Mouse (Mus musculus): ENCODE results near the gene Lhb. TPM values are rescaled to one million over a fixed set of nuclear protein-coding genes. Genes with fewer than 3 reads are reported as not detected.
"Not testable (repeated sequence)": the region's sequence is repeated elsewhere in the genome, so short reads cannot be mapped to it uniquely, and the experiment has no call there.

Gene Lhb
- polyA plus RNA-seq, 1 experiment from 2014 or later = 0.52 TPM

DNA sequence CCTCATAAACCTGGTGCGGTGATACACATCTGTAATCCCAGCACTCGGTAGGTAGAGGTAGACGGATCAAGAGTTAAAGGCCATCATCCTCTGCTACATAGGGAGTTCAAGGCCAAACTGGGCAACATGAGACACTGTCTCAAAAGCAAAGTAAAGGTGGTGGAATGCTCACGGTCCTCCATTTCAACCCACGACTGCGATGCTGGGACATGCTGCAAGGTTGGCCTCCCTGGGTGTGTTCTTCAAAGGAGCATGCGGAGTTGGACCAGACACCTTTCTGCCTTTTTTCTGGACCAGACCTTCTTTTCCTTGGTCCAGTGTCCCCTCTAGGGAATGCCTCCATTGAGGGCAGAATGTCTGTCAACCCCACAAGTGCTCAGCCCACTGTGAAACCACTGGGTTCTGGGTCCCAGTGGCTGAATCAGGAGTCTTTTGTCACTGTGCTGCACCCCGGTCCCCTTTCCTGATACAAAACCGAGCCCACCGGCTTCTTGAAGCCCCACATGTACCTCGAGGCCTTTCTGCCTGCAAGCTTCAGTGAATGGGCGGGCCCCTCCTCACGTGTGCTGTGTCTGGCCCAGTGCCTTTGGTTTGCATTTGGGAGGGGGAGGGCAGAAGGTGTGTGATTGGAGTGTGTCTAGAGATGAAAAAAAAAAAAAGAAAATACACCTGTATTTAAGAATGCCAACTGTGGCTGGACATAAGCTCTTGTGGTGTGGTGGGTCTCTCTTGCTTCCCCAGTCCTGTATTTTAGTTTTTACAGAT, 35.5 kb downstream of the Lhb start:
- Histone ChIP-seq H3K9me3 (ENCODE audit: control insufficient read depth, low read depth, low read length) (no peaks in the 10 kb centered on the region), H3K36me3 (ENCODE audit: control insufficient read depth, insufficient read depth, low read length) (peaks cover 31% of the 10 kb centered on the region), H3K4me2 (replicated peaks; ENCODE audit: low read depth, low read length) (no peak overlapping the region; the same call in 1 of the 2 replicates), H3K27ac (ENCODE audit: low read length) (no peak overlapping the region; the same call in 1 of the 2 replicates), H3K4me3 (ENCODE audit: low read depth, low read length) (no peak overlapping the region), H3K27me3 (ENCODE audit: control insufficient read depth, insufficient read depth, low read length) (no peaks in the 10 kb centered on the region), H3K9ac (replicated peaks; ENCODE audit: low read depth, low read length) (no peak overlapping the region), H3K4me1 (ENCODE audit: control insufficient read depth, insufficient read depth, low read length) (peaks cover 28% of the 10 kb centered on the region)
- WGBS = 73% methylated on average over 13 of the region's 13 CpGs
- ATAC-seq (ENCODE audit: insufficient number of reproducible peaks, insufficient read depth, low FRiP score, low read depth) = no peak

DNA sequence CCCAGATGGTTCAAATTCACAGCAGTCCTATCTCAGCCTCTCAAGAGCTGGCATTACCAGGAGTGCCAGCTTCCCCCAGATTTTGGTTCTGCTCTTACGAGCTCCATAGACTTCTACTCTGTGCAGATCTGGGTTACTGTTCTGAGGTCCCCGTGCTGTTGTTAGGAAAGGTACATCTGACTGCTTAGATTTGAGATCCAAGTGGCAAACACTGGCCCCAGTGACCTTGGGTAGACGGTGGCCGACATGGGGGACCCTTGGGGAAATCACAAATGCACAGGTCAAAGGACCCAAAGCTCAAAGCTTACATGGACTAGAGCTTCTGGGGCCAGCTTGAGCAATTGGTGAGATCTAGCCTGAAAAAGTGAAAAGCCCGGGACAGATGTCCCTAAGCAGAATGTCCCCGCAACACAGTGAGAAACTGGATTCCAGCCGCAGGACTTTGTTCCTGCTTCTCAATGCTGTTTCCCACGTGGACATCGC, 36.1 kb downstream of the Lhb start:
- no peak overlapping the region for H3K9ac ChIP-seq (replicated peaks; ENCODE audit: low read depth, low read length)
- H3K9me3 ChIP-seq (ENCODE audit: control insufficient read depth, low read depth, low read length) = no peaks in the 10 kb centered on the region
- peaks cover 31% of the 10 kb centered on the region for H3K36me3 ChIP-seq (ENCODE audit: control insufficient read depth, insufficient read depth, low read length)
- no peak overlapping the region for H3K4me3 ChIP-seq (ENCODE audit: low read depth, low read length)
- H3K27me3 ChIP-seq (ENCODE audit: control insufficient read depth, insufficient read depth, low read length) = no peaks in the 10 kb centered on the region
- peaks cover 29% of the 10 kb centered on the region for H3K4me1 ChIP-seq (ENCODE audit: control insufficient read depth, insufficient read depth, low read length)
- H3K4me2 ChIP-seq (replicated peaks; ENCODE audit: low read depth, low read length) = peak overlapping the region; percentile 80
- peak overlapping the region; percentile 10; the same call in 1 of the 2 replicates for H3K27ac ChIP-seq (ENCODE audit: low read length)
- WGBS = 44% methylated on average over 9 of the region's 9 CpGs
- no peak for ATAC-seq (ENCODE audit: insufficient number of reproducible peaks, insufficient read depth, low FRiP score, low read depth)

DNA sequence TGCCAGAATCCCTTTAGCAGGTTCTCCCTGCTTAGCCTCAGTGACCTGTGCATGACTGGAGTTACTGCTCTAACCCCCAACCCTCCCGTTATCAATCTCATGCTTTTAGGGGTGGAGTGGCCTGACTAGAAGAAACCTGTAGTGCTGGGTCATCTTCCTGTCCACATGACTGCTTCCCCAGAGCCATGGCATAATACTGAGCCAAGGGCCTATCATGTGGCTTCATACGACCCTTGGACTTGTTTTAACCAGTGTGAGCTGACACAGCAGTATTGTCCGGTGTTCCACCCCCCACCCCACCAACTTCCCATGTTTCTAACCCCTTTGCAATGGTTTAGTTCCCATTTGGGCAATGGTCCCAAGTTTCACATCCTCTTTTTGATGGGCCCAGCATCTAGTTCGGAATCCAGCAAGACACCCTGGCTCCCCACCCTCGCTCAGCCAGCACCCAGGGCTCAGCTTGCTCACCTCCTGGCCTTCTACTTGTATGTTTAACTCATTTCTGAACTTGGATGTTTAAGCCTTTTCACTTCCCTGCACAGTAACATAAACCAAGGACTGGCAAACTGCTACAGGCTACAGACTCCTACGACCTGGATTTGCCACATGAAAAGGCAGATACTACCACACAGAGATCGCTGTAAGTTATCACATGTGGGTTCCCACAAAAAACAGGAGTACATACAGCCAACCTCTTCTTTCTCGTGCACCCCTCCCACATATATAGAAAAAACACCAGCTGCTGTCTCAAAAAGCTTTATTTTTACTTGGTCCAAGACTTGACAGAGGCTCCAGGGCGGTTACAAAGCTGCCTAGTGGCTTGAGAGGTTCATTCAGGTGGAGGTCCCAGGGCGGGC, 36.8 kb downstream of the Lhb start:
- no peaks in the 10 kb centered on the region for H3K27me3 ChIP-seq (ENCODE audit: control insufficient read depth, insufficient read depth, low read length)
- H3K4me2 ChIP-seq (replicated peaks; ENCODE audit: low read depth, low read length) = peak overlapping the region; percentile 80
- H3K27ac ChIP-seq (ENCODE audit: low read length) = no peak overlapping the region; the same call in 1 of the 2 replicates
- peaks cover 27% of the 10 kb centered on the region for H3K36me3 ChIP-seq (ENCODE audit: control insufficient read depth, insufficient read depth, low read length)
- no peak overlapping the region; the same call in 1 of the 2 replicates for H3K9ac ChIP-seq (replicated peaks; ENCODE audit: low read depth, low read length)
- H3K9me3 ChIP-seq (ENCODE audit: control insufficient read depth, low read depth, low read length) = no peaks in the 10 kb centered on the region
- H3K4me1 ChIP-seq (ENCODE audit: control insufficient read depth, insufficient read depth, low read length) = peaks cover 29% of the 10 kb centered on the region
- ATAC-seq (ENCODE audit: insufficient number of reproducible peaks, insufficient read depth, low FRiP score, low read depth) = no peak
- H3K4me3 ChIP-seq (ENCODE audit: low read depth, low read length) = peak overlapping the region; percentile 81
- 47% methylated on average over 10 of the region's 10 CpGs for WGBS

DNA sequence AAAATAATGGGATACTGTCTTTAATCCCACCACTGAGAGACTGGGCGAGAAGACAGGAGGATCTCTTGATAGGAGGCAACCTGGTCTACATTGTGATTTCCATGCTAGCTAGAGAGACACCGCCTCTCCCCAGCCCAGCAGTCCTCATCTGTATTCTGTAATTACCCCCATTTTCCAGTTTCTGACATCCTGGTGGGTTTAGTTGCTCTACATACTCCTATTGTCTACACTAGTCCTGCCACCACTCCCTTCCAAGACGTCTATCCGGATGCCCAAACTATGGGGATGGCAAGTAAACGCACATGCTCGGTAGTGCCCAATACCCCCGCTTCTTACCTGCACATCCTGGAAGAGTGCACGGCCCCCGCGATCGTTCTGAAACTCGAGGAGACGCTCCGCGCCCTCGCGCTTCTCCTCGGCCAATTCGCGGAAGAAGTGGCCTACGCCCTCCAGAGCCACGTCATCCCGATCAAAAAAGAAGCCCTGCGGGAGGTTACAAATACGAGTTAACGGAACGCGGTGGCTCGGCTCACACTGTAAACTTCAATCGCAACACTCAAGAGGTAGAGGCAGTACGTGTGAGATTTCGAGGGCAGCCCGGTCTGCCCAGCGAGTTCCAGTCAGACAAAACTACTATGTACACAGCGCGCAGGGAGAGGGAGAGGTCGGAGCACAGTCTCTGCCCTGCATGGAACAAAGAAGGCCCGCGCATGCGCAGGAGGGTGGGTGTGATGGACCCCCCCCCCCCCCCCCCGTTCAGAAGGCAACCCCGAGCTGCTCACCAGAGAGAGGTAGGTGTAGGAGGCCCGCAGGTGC, 38.3 kb downstream of the Lhb start:
- Histone ChIP-seq H3K27me3 (ENCODE audit: control insufficient read depth, insufficient read depth, low read length) (no peaks in the 10 kb centered on the region), H3K4me2 (replicated peaks; ENCODE audit: low read depth, low read length) (peak overlapping the region; percentile 80), H3K27ac (ENCODE audit: low read length) (peak overlapping the region; percentile 91), H3K36me3 (ENCODE audit: control insufficient read depth, insufficient read depth, low read length) (peaks cover 29% of the 10 kb centered on the region), H3K9me3 (ENCODE audit: control insufficient read depth, low read depth, low read length) (no peaks in the 10 kb centered on the region), H3K9ac (replicated peaks; ENCODE audit: low read depth, low read length) (peak overlapping the region; percentile 79), H3K4me3 (ENCODE audit: low read depth, low read length) (peak overlapping the region; percentile 81), H3K4me1 (ENCODE audit: control insufficient read depth, insufficient read depth, low read length) (peaks cover 29% of the 10 kb centered on the region)
- 1% methylated on average over 40 of the region's 43 CpGs for WGBS
- ATAC-seq (ENCODE audit: insufficient number of reproducible peaks, insufficient read depth, low FRiP score, low read depth) = peak; percentile 61

DNA sequence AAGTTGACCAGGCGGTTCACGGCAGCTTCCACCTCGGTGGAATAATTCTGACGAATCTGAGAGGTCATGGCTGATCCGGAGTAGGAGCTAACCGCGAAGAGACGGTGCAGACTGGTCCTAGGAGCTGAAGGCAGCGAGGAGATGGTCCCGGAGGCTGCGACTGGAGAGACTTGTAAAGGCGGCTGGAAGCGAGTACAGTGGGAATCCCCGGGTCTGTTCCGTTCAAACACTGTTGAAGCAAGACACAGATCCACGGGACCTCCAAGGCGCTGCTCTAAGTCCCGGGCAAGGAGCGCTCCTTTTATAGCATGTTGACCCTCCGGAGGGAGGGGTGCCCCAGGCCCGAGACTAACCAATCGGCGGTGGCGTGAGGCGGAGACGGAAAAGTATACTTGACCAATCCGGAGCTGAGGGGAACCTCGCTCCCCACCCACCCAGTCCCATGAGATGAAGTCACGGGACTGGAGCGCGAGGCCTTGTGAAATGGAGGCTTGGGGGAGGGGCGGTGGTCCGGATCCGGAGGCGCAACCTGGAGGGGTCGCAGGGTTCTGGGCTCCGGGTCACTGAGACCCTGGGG, 39.0 kb downstream of the Lhb start, which contains the start of gene Ftl1:
TSS of gene Ftl1 (minus strand) at position 321 of the 577 bp plus-strand sequence.
- Histone ChIP-seq H3K4me1 (ENCODE audit: control insufficient read depth, insufficient read depth, low read length) (peaks cover 29% of the 10 kb centered on the region), H3K27ac (ENCODE audit: low read length) (peak within 1 kb of the TSS; percentile 91), H3K4me3 (ENCODE audit: low read depth, low read length) (peak within 1 kb of the TSS; percentile 81), H3K9ac (replicated peaks; ENCODE audit: low read depth, low read length) (peak within 1 kb of the TSS; percentile 79), H3K36me3 (ENCODE audit: control insufficient read depth, insufficient read depth, low read length) (peaks cover 27% of the 10 kb centered on the region), H3K4me2 (replicated peaks; ENCODE audit: low read depth, low read length) (peak within 1 kb of the TSS; percentile 80)
- not testable (repeated sequence) for H3K9me3 ChIP-seq (ENCODE audit: control insufficient read depth, low read depth, low read length); H3K27me3 ChIP-seq (ENCODE audit: control insufficient read depth, insufficient read depth, low read length)
- WGBS = 0% methylated on average over 24 of the region's 37 CpGs
- ATAC-seq (ENCODE audit: insufficient number of reproducible peaks, insufficient read depth, low FRiP score, low read depth) = peak; percentile 96

DNA sequence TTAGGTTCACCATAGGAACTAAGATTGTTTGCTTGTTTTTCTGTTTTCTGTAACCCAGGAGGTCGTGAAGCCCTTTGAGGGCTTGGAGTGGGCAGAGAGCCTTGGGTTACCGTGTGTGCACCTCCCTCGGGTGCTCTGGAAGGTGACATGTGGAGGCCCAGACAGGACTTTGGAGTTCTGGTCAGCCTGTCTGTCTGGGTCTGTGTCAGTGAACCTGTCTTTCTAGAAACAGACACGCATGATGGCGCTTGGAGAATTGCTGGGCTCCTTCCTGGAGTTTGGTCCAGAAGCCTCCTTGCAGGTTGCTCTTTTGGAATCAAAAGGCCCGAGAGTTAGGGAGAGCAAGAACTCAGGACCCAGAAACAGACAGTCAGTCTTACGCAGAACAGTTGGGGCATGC, 39.8 kb downstream of the Lhb start:
- Histone ChIP-seq H3K4me2 (replicated peaks; ENCODE audit: low read depth, low read length) (peak overlapping the region; percentile 41), H3K4me3 (ENCODE audit: low read depth, low read length) (peak overlapping the region; percentile 81), H3K4me1 (ENCODE audit: control insufficient read depth, insufficient read depth, low read length) (peaks cover 29% of the 10 kb centered on the region), H3K27me3 (ENCODE audit: control insufficient read depth, insufficient read depth, low read length) (no peaks in the 10 kb centered on the region), H3K36me3 (ENCODE audit: control insufficient read depth, insufficient read depth, low read length) (peaks cover 27% of the 10 kb centered on the region), H3K9ac (replicated peaks; ENCODE audit: low read depth, low read length) (no peak overlapping the region; the same call in 1 of the 2 replicates), H3K9me3 (ENCODE audit: control insufficient read depth, low read depth, low read length) (no peaks in the 10 kb centered on the region), H3K27ac (ENCODE audit: low read length) (peak overlapping the region; percentile 75)
- ATAC-seq (ENCODE audit: insufficient number of reproducible peaks, insufficient read depth, low FRiP score, low read depth) = no peak
- 70% methylated on average over 7 of the region's 7 CpGs for WGBS

DNA sequence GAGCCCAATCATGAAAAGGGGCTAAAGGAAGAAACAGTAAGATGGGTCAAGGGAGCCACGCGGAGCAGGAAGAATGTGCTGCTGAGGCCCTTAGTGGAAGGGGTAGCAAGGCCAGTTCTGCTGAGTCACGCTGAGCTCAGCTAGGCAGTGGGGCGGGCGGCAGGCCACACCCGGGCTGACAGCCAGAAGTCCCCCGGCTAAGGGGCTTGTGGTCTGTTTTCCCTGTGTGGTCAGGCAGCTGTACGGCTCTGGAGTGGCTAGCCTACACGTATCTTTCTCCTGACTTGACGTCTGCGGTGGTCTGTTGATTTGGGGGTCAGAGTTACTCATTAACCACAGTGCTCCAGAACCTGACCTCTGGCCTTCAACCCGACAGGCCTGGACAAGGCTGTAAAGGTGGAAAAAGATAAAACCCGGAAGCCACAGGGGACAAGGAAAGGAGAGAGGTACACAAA, 40.3 kb downstream of the Lhb start:
- no peak overlapping the region for H3K4me3 ChIP-seq (ENCODE audit: low read depth, low read length)

More for the DNA sequence above, 40.3 kb downstream of the Lhb start:
- Histone ChIP-seq H3K9ac (replicated peaks; ENCODE audit: low read depth, low read length) (no peak overlapping the region; the same call in 1 of the 2 replicates), H3K36me3 (ENCODE audit: control insufficient read depth, insufficient read depth, low read length) (peaks cover 27% of the 10 kb centered on the region), H3K27me3 (ENCODE audit: control insufficient read depth, insufficient read depth, low read length) (no peaks in the 10 kb centered on the region), H3K4me1 (ENCODE audit: control insufficient read depth, insufficient read depth, low read length) (peaks cover 31% of the 10 kb centered on the region), H3K4me2 (replicated peaks; ENCODE audit: low read depth, low read length) (peak overlapping the region; percentile 41), H3K27ac (ENCODE audit: low read length) (peak overlapping the region; percentile 75), H3K9me3 (ENCODE audit: control insufficient read depth, low read depth, low read length) (no peaks in the 10 kb centered on the region)
- 7% methylated on average over 13 of the region's 13 CpGs for WGBS
- peak; percentile 34 for ATAC-seq (ENCODE audit: insufficient number of reproducible peaks, insufficient read depth, low FRiP score, low read depth)

Measured in stomach, embryonic 14.5 days (tissue).